Mouse (Mus musculus): ENCODE results near the gene Pcolce. TPM values are rescaled to one million over a fixed set of nuclear protein-coding genes. Genes with fewer than 3 reads are reported as not detected.
"Not testable (repeated sequence)": the region's sequence is repeated elsewhere in the genome, so short reads cannot be mapped to it uniquely, and the experiment has no call there.

The Pcolce gene
- total RNA-seq, 2 experiments from 2014 or later: 79.0 to 112 TPM

- DNase-seq: no peak
Observed at GRCm38 (mm10) chr5:137629906-137630545, 16.4 kb upstream of the Pcolce start.

DNA sequence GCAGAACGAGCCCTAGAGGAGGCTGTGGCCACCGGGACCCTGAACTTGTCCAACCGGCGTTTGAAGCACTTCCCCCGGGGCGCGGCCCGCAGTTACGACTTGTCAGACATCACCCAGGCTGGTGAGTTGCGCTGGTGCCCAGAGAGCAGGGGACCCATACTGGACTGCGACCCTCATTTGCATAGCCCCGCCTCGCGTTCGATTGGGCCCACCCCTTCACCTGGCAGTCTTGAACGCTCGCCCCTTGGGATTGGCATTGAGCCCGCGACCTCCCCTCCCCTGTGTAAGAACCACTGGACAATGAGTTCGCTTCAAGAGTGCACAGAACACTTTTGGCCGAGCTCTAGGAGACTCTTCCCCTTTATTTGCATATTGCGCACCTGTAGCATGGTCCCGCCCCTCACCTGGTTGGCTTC, 15.7 kb upstream of the Pcolce start:
- no peak for DNase-seq

DNA sequence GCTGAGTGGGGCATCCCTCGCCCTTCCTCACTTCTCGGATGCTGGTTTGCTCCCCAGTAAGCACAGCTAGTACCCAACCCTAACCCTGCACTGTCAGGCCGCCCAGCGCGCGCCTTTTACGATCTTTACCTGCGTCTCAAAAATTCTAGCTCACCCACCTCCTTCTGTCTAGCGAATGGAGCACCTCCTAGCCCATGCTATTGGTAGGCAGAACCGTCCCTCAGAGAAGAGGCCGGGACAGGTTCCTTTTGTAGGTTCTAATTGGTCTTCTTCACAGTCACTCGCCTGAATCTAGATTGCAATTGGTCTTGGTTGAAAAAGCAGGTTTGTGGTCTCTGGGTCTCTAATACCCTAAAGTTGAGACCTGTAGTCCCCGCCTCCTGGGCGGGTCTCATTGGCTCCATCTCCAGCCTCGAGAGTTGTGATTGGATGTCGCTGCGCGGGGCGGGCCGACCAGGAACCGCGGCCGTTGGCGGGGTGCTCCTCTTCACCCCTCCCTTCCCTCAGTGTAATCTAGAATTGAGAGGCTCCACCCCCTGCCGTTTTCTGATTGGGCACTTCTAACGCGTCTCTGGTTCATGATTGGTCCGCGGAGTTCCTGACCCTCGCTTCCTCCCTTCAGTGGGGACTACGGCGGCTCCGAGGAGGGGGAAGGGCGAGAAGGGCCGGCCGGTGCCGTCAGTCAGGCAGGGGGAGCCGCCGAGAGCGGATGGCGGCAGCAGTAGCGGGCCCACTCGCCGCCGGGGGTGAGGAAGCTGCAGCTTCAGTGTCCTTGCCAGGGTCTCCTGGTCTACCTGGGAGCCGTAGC, 15.1 kb upstream of the Pcolce start, which contains the start of the genes Fbxo24, Lrch4 and Gm20605:
Gene Fbxo24 (minus strand): TSS at position 505 of the 808 bp plus-strand sequence.
Gene Lrch4 (plus strand): TSS at position 624 of the 808 bp plus-strand sequence.
Gene Gm20605 (plus strand): TSS at position 678 of the 808 bp plus-strand sequence.
- DNase-seq: peak; percentile 100

GRCm38 (mm10) chr5:137627991-137628390, 14.4 kb upstream of the Pcolce start:
- no peak for DNase-seq

- DNase-seq: no peak
Observed at GRCm38 (mm10) chr5:137623937-137624530, 10.4 kb upstream of the Pcolce start.

DNA sequence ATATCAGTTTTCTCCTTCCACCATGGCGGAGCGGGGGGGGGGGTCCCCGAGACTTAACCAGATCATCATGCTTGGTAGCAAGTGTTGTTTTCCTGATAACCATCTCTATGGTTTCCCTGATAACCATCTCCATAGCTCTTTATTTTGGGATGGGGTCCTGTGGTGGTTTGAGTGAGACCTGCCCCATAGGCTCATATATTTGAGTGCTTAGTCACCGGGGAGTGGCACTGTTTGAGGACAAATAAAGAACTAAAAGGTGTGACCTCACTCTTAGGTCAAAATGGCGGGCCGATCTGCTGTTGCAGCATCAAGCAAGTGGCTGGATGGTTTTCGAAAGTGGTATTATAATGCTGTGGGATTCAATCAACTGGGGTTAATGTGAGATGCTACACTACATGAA, 1.8 kb upstream of the Pcolce start:
- DNase-seq: no peak

- DNase-seq: not testable (repeated sequence)
Observed at GRCm38 (mm10) chr5:137614921-137615320, 1.3 kb upstream of the Pcolce start.

GRCm38 (mm10) chr5:137613076-137613475, 508 bp downstream of the Pcolce start:
- DNase-seq: peak; percentile 50

DNA sequence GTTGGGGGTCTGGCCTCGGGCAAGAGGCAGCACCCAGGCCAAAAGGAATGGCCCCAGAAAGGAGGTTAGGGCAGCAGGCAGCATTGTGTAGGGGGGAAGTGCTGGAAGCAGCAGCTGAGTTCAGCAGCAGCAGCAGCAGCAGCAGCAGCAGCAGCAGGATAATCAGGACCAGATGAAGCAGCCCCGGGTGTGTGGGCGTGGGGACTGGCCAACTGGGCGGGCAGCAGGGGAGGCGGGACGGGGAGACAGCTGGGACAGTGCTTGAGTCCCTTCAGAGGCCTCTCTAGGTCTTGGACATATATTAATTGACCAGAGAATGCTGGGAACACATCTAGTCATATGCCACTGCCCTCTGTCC, 2.4 kb downstream of the Pcolce start:
- peak; percentile 88 for DNase-seq

- peak; percentile 90 for DNase-seq
Observed at GRCm38 (mm10) chr5:137610548-137611244, 2.9 kb downstream of the Pcolce start.

- DNase-seq: no peak
Observed at GRCm38 (mm10) chr5:137610056-137610455, 3.5 kb downstream of the Pcolce start.

GRCm38 (mm10) chr5:137609292-137609691, 4.3 kb downstream of the Pcolce start:
- no peak for DNase-seq

DNA sequence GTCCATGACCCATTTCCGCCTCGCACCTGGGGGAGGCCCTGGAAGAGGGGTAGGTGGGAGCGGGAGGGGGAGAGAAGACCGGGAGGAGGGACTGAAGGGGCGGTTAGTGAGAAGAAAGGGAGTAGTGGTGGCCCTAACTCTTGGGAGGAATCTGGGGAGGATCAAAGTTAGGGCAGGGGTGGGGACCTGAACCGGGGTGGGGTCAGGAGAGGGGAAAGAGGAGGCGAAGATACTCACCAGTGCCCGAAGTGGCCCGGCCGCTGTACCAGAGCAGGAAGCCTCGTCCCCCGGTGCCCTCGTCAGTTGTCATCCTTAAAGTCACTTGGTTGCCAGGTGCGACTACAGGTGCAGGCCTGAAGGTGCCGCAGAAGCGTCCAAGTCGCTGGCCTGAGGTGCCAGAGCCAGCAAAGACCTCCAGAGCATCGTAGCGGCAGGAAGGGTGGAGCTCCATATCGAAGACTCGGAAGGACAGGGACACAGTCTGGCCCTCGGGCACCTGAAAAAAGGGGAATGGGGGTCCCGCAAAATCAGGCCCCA, 4.9 kb downstream of the Pcolce start:
- DNase-seq: no peak

- DNase-seq: no peak
Observed at GRCm38 (mm10) chr5:137607860-137608653, 5.5 kb downstream of the Pcolce start.

- DNase-seq: peak; percentile 37
Observed at GRCm38 (mm10) chr5:137601365-137601729, 12.2 kb downstream of the Pcolce start.

GRCm38 (mm10) chr5:137600619-137601364, 12.8 kb downstream of the Pcolce start, which contains the start of gene Mospd3:
Mospd3 (minus strand) TSS chr5:137601058.
- DNase-seq: peak; percentile 93

DNA sequence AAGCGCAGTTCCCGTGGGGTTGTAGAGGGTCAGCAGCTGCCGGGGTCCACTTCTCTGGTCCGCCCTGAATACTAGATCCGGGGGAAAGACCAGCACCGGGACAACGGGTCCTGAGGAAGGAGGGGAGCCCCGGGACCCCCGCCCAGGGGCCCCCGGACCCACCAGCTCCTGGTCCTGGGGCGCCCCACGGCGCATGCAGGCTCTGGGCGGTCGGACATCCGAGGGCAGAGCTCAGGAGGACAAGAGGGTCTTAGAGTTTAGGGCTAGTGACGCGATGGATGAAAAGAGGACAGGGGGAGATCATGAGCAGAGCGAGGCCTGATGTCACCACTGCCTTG, 13.3 kb downstream of the Pcolce start:
- no peak for DNase-seq

- DNase-seq: no peak
Observed at GRCm38 (mm10) chr5:137599600-137599999, 14.0 kb downstream of the Pcolce start.

DNA sequence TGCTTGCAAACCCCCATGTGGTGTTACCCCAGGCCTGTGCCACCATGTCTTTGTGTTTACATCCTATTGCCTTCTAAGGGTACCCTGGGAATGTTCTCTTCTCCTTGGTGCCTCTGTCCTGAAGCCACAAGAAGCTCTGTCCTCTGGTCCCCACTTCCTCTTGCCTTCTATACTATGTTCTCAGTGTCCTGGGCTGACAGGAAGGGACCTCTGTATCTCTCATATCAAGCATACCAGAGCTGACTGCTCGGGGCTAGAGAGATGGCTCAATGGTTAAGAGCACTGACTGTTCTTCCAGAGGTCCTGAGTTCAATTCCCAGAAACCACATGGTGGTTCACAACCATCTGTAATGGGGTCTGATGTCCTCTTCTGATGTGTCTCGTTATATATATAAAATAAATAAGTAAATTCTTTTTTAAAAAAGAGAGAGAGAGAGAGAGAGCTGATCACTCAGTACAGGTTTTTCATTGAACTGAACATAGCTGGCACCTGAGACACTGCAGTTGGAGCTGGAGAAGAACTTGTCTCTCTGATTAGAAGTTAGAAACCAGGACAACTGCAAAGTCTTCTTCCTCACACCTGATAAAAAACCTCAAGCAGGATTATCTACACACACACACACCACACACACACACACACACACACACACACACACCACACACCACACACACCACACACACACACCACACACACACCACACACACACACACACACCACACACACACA, 15.3 kb downstream of the Pcolce start:
- no peak for DNase-seq

DNA sequence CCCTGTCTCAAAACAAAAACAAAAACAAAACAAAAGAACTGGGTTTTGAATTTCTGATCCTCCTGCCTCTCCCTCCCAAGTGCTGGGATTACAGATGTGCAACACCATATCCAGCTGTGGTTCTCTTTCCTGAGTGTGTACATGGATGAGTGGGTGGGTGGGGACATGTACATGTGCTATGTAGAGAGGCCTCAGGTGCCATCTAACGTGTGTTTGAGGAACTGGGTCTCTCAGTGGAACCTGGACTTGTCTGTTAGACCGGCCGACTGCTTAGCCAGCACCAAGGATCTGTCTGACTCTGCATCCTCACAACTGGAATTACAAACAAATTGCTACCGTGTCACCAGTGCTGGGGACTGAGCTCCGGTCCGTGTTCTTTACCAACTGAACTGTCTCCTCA, 16.0 kb downstream of the Pcolce start:
- no peak for DNase-seq
